Mouse (Mus musculus) CH12.LX (cell line): ENCODE measurements at regions not wholly inside any gene's neighbourhood (a gene's known extent, or its start where the extent isn't known, plus 50 kb on each side); places are given as distances from the start of the nearest gene placed in this dataset.

Experiments used
- DNase-seq: peaks from one replicate; pipeline ENCODE4 v3.0.0-alpha.2; 2013; ENCODE audit errors: extremely low read depth
- H3K27ac ChIP-seq: 2 replicates; pipeline ENCODE4 v1.5.1; 2012; ENCODE audit warnings: low read depth, mild to moderate bottlenecking, control low read depth, moderate library complexity; ENCODE audit not compliant: insufficient read depth
- H3K27me3 ChIP-seq: replicated peaks from 2 replicates; pipeline ENCODE3; 2012; ENCODE audit warnings: inconsistent platforms
- H3K36me3 ChIP-seq, 2 experiments: replicated peaks in 1 of 2; 2 replicates each; pipeline versions ENCODE3 to v1.6.1; 2012; ENCODE audit warnings: inconsistent platforms in 1 of 2, low read length in 1 of 2, mild to moderate bottlenecking in 1 of 2, mixed read lengths in 1 of 2, moderate library complexity in 1 of 2; ENCODE audit not compliant: control insufficient read depth in 1 of 2, insufficient read depth in 1 of 2
- H3K4me1 ChIP-seq, 2 experiments: 2 replicates each; pipeline ENCODE4 v1.6.1; 2012; ENCODE audit warnings: inconsistent platforms in 1 of 2, moderate library complexity in 1 of 2; ENCODE audit not compliant: insufficient read depth in 2 of 2, control insufficient read depth in 1 of 2
- H3K4me2 ChIP-seq: 2 replicates; pipeline ENCODE4 v1.6.1; 2012; ENCODE audit warnings: low read depth, mild to moderate bottlenecking, control low read depth; ENCODE audit not compliant: poor library complexity, insufficient read depth, severe bottlenecking
- H3K4me3 ChIP-seq, 3 experiments: fragments of 150-350 bp in 1 of 3; sonication (generic) in 1 of 3; replicated peaks in 1 of 3; 2 replicates each; pipeline versions ENCODE3 to v1.5.1; 2011 to 2012; ENCODE audit warnings: low read depth in 2 of 3, low read length in 2 of 3, mild to moderate bottlenecking in 2 of 3, moderate library complexity in 2 of 3, control low read depth in 1 of 3, improper control_type of control experiment in 1 of 3, inconsistent platforms in 1 of 3, mixed read lengths in 1 of 3; ENCODE audit not compliant: poor library complexity in 1 of 3
- H3K79me2 ChIP-seq: replicated peaks from 2 replicates; pipeline ENCODE4 v1.6.1; 2012; ENCODE audit warnings: mild to moderate bottlenecking, moderate library complexity; ENCODE audit not compliant: control insufficient read depth, poor library complexity, insufficient read depth, severe bottlenecking; ENCODE audit errors: extremely low read depth
- H3K9ac ChIP-seq: 2 replicates; pipeline ENCODE4 v1.6.1; 2012; ENCODE audit warnings: low read depth, mild to moderate bottlenecking, control low read depth, moderate library complexity; ENCODE audit not compliant: insufficient read depth
- H3K9me3 ChIP-seq: replicated peaks from 2 replicates; pipeline ENCODE3; 2012; ENCODE audit warnings: low read length, inconsistent platforms, mixed read lengths
- BHLHE40 ChIP-seq: IDR thresholded peaks from 2 replicates; pipeline ENCODE4 v1.6.1; 2011; ENCODE audit warnings: mild to moderate bottlenecking, low read depth, low read length, improper control_type of control experiment
- CTCF ChIP-seq, 2 experiments: IDR thresholded peaks in 1 of 2; conservative IDR thresholded peaks in 1 of 2; 2 replicates each; pipeline ENCODE4 v1.5.1; 2011 to 2012; ENCODE audit warnings: low read depth in 2 of 2, low read length in 2 of 2, improper control_type of control experiment in 1 of 2, inconsistent platforms in 1 of 2, mild to moderate bottlenecking in 1 of 2, moderate library complexity in 1 of 2
- ELF1 ChIP-seq: IDR thresholded peaks from 2 replicates; pipeline ENCODE4 v1.6.1; 2014; ENCODE audit warnings: low read depth, mild to moderate bottlenecking, inconsistent platforms, low read length, improper control_type of control experiment
- GABPA ChIP-seq: IDR thresholded peaks from 2 replicates; pipeline ENCODE4 v1.6.1; 2012; ENCODE audit warnings: low read depth, low read length, improper control_type of control experiment, inconsistent platforms; ENCODE audit not compliant: insufficient replicate concordance
- IRF4 ChIP-seq: IDR thresholded peaks from 2 replicates; pipeline ENCODE4 v1.6.1; 2014; ENCODE audit warnings: low read depth, mild to moderate bottlenecking, inconsistent platforms, low read length, improper control_type of control experiment
- JUN ChIP-seq: IDR thresholded peaks from 2 replicates; pipeline ENCODE4 v1.6.1; 2011; ENCODE audit warnings: low read depth, mild to moderate bottlenecking, low read length, improper control_type of control experiment, moderate library complexity; ENCODE audit not compliant: insufficient read depth
- JUND ChIP-seq: conservative IDR thresholded peaks from 2 replicates; pipeline ENCODE4 v1.6.1; 2011; ENCODE audit warnings: low read depth, low read length, improper control_type of control experiment
- MAFK ChIP-seq: IDR thresholded peaks from 2 replicates; pipeline ENCODE4 v1.6.1; 2011; ENCODE audit warnings: low read length, improper control_type of control experiment; ENCODE audit not compliant: insufficient replicate concordance
- MAX ChIP-seq: IDR thresholded peaks from 2 replicates; pipeline ENCODE4 v1.6.1; 2011; ENCODE audit warnings: low read length, improper control_type of control experiment
- MEF2A ChIP-seq: IDR thresholded peaks from 2 replicates; pipeline ENCODE4 v1.6.1; 2014; ENCODE audit warnings: low read depth, mild to moderate bottlenecking, inconsistent platforms, low read length, improper control_type of control experiment, borderline replicate concordance
- MXI1 ChIP-seq: IDR thresholded peaks from 2 replicates; pipeline ENCODE4 v1.6.1; 2011; ENCODE audit warnings: mild to moderate bottlenecking, low read depth, low read length, improper control_type of control experiment
- MYC ChIP-seq: IDR thresholded peaks from 2 replicates; pipeline ENCODE4 v1.6.1; 2011; ENCODE audit warnings: low read depth, mild to moderate bottlenecking, improper control_type of control experiment, low read length
- NELFE ChIP-seq: IDR thresholded peaks from 2 replicates; pipeline ENCODE4 v1.6.1; 2011; ENCODE audit warnings: low read depth, low read length, improper control_type of control experiment
- PAX5 ChIP-seq: IDR thresholded peaks from 2 replicates; pipeline ENCODE4 v1.6.1; 2012; ENCODE audit warnings: low read length, inconsistent platforms, mixed read lengths
- POLR2AphosphoS2 ChIP-seq: IDR thresholded peaks from 2 replicates; pipeline ENCODE4 v1.6.1; 2011; ENCODE audit warnings: low read depth, low read length, improper control_type of control experiment
- RAD21 ChIP-seq: IDR thresholded peaks from 2 replicates; pipeline ENCODE4 v1.6.1; 2011; ENCODE audit warnings: low read depth, mild to moderate bottlenecking, low read length, improper control_type of control experiment, moderate library complexity
- SMC3 ChIP-seq: IDR thresholded peaks from 2 replicates; pipeline ENCODE4 v1.6.1; 2011; ENCODE audit warnings: low read depth, low read length, improper control_type of control experiment
- TBP ChIP-seq: conservative IDR thresholded peaks from 2 replicates; pipeline ENCODE4 v1.6.1; 2011; ENCODE audit warnings: low read depth, low read length, improper control_type of control experiment
- TCF12 ChIP-seq: IDR thresholded peaks from 2 replicates; pipeline ENCODE4 v1.6.1; 2014; ENCODE audit warnings: low read depth, mild to moderate bottlenecking, inconsistent platforms, low read length, improper control_type of control experiment
- UBTF ChIP-seq: IDR thresholded peaks from 2 replicates; pipeline ENCODE4 v1.6.1; 2012; ENCODE audit warnings: low read depth, mild to moderate bottlenecking, inconsistent platforms, low read length, improper control_type of control experiment, moderate library complexity
- USF1 ChIP-seq: IDR thresholded peaks from 2 replicates; pipeline ENCODE4 v1.6.1; 2014; ENCODE audit warnings: low read depth, mild to moderate bottlenecking, inconsistent platforms, low read length, improper control_type of control experiment
- USF2 ChIP-seq: conservative IDR thresholded peaks from 2 replicates; pipeline ENCODE4 v1.6.1; 2011; ENCODE audit warnings: low read depth, low read length, improper control_type of control experiment
- ZC3H11A ChIP-seq: IDR thresholded peaks from 2 replicates; pipeline ENCODE4 v1.6.1; 2012; ENCODE audit warnings: low read depth, mild to moderate bottlenecking, inconsistent platforms, low read length, improper control_type of control experiment
- ZKSCAN1 ChIP-seq: IDR thresholded peaks from 2 replicates; pipeline ENCODE4 v1.6.1; 2012; ENCODE audit warnings: low read depth, inconsistent platforms, low read length, improper control_type of control experiment, borderline replicate concordance
- ZMIZ1 ChIP-seq: IDR thresholded peaks from 2 replicates; pipeline ENCODE4 v1.6.1; 2012; ENCODE audit warnings: low read depth, mild to moderate bottlenecking, inconsistent platforms, low read length, improper control_type of control experiment
- dilution Hi-C: fragments of 300-500 bp; cut with MboI; formaldehyde crosslinking; loops from 2 replicates; pipeline ENCODE4 v1.14.3; 2020; ENCODE audit warnings: low sequenced_read_pairs; ENCODE audit not compliant: extremely low pct_unique_long_range_greater_than_20kb, extremely low pct_ligation_motif_present
- in situ Hi-C: fragments of 300-500 bp; cut with MboI; formaldehyde crosslinking; loops from 3 replicates; pipeline ENCODE4 v1.14.3; 2019; ENCODE audit warnings: low sequenced_read_pairs, low pct_ligation_motif_present, low pct_unique_long_range_greater_than_20kb, mixed read lengths

DNA sequence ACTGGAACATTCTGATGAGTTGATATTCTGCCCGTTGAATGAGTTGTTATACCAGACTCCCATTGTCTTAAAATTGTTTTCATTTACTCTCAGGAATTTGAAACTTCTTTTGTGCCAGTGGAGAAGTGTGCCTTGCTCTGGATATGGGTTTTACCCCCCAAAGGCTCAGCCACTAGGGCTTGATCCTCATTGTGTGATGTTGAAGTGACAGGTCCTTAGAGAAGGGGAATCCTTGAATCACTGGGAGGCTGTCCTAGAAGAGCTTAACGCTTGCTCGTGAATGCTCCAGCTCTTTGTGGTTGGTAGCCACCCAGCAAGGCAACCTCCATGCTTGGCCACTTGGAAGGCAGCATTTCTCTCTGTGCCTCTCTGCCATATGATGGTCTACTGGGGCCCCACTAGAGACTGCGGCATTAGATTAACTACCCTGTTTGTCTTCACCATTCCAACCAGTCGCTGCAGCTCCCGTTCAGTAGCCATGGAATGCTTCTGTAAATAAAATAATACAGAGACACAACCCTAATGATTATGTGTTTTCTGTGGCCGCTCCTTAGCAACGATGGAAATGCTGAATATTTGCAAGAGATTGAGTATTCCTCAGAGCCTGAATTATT, 148.1 kb upstream of the Atp1b1 start:
- no peak for DNase-seq
- no peaks in the 10 kb centered on the region for H3K79me2 ChIP-seq
- no peaks in the 10 kb centered on the region for H3K27me3 ChIP-seq
- dilution Hi-C loops = no loop called here
- no peak overlapping the region for H3K4me3 ChIP-seq
- H3K4me1 ChIP-seq = peaks cover 0 to 7% of the 10 kb centered on the region in 2 experiments; a peak in 2 of 4 replicates
- H3K9ac ChIP-seq = no peak overlapping the region
- H3K36me3 ChIP-seq = no peaks in the 10 kb centered on the region
- H3K4me2 ChIP-seq = no peak overlapping the region
- TF ChIP-seq PAX5 = no peak
- no peak for TF ChIP-seq JUND
- TF ChIP-seq USF2 = no peak
- no peak for TF ChIP-seq USF1
- TF ChIP-seq MAX = no peak
- TF ChIP-seq ELF1 = no peak
- TF ChIP-seq UBTF = no peak
- no peak for TF ChIP-seq ZKSCAN1
- no peak for TF ChIP-seq BHLHE40
- TF ChIP-seq JUN = no peak
- TF ChIP-seq MEF2A = no peak
- TF ChIP-seq TCF12 = no peak
- no peak for TF ChIP-seq MXI1
- no peak overlapping the region for H3K27ac ChIP-seq
- in situ Hi-C loops = no loop called here
- no peaks in the 10 kb centered on the region for H3K9me3 ChIP-seq

DNA sequence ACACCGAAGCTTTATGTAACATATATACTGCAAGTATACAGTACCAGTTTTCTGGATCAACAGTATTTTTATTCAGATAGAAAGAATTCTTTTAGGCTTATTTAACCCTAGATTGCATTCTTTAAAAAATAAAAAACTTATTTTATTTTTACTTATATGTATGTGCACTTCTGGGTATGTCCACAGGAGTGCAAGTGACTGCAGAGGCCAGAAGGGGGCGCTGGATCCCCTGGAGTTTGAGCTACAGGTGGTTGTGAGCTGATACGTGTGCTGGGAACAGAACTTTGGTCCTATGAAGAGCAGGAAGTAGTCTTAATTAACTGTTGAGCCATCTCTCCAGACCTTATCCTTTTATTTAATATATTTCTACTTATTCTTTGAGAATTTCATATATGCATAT, 145.3 kb upstream of the Atp1b1 start:
- no peaks in the 10 kb centered on the region for H3K36me3 ChIP-seq
- H3K79me2 ChIP-seq = no peaks in the 10 kb centered on the region
- no peak for DNase-seq
- H3K4me2 ChIP-seq = no peak overlapping the region
- TF ChIP-seq CTCF (conservative IDR thresholded peaks at IDR 0.05 in 1 of 2, IDR thresholded peaks at IDR 0.05 in 1 of 2; ENCODE audit: low read depth in 2 of 2, low read length in 2 of 2) (peak in 1 of 2 experiments; percentile 15; a peak in 1 of 4 replicates), RAD21 (no peak)
- H3K27ac ChIP-seq = no peak overlapping the region
- peaks cover 0 to 13% of the 10 kb centered on the region in 2 experiments; a peak in 2 of 4 replicates for H3K4me1 ChIP-seq
- in situ Hi-C loops = no loop called here
- H3K9me3 ChIP-seq = no peaks in the 10 kb centered on the region
- no peak overlapping the region for H3K9ac ChIP-seq
- dilution Hi-C loops = no loop called here
- no peak overlapping the region for H3K4me3 ChIP-seq
- no peaks in the 10 kb centered on the region for H3K27me3 ChIP-seq

DNA sequence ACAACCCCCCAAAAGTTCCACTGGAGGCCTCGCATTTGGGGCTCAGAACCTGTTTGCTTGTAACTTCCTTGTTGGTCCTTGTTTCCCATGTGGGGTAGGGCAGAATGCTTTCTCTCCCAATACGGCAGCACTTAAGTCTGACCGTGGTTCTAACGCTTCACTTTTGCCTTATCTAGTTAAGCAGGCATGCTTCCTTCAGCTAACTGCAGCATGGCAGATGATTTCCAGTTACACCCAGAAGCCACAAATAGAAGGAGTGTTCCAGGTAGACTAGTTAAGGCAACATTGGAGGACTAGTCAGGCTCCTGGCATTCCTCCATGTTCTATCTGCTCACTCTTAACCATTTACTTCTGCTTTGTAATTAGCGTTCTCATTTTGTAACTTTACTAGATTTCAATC, 144.4 kb upstream of the Atp1b1 start:
- Histone ChIP-seq H3K27ac (no peak overlapping the region), H3K9me3 (no peaks in the 10 kb centered on the region), H3K4me1 (peaks cover 0 to 8% of the 10 kb centered on the region in 2 experiments; a peak in 2 of 4 replicates), H3K4me3 (no peak overlapping the region), H3K36me3 (no peaks in the 10 kb centered on the region), H3K27me3 (no peaks in the 10 kb centered on the region), H3K9ac (no peak overlapping the region), H3K4me2 (no peak overlapping the region), H3K79me2 (no peaks in the 10 kb centered on the region)
- dilution Hi-C loops (no loop called here), in situ Hi-C loops (no loop called here)
- DNase-seq = no peak
- TF ChIP-seq ZMIZ1 = no peak
- no peak for TF ChIP-seq POLR2AphosphoS2
- TF ChIP-seq USF2 = no peak
- no peak for TF ChIP-seq NELFE
- TF ChIP-seq SMC3 = no peak
- no peak for TF ChIP-seq MYC
- TF ChIP-seq MAX = no peak
- no peak for TF ChIP-seq ELF1
- no peak for TF ChIP-seq MAFK
- TF ChIP-seq JUND = no peak
- TF ChIP-seq ZC3H11A = no peak
- TF ChIP-seq RAD21 = no peak
- TF ChIP-seq MEF2A = no peak
- no peak for TF ChIP-seq TBP
- TF ChIP-seq IRF4 = no peak
- TF ChIP-seq UBTF = no peak
- TF ChIP-seq GABPA = no peak
